Mouse (Mus musculus): ENCODE measurements around the gene Pik3r5. TPM values are rescaled to one million over a fixed set of nuclear protein-coding genes. Genes with fewer than 3 reads are reported as not detected.

Gene Pik3r5
- total and polyA plus RNA-seq, 3 experiments, result 3.5 to 9.4 (median 5.7) TPM

DNA sequence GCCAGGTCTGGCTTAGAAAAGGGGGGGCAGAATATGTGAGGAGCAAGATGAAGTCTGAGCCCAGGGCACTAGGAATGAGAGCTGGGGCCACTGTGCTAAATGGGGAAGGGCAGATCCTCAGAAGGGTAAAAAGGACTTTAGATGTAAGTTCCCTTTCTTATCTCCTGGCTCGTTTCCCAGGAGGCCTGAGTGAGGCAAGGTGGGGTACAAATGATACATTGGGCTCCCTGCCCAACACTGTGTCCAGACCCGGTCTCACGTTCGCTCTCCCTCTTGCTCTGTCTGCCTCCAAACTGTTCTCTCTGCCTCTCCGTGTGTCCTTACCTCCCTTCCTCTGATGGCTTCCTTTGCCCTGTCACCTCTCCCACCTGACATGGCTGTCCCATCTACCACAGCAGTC lies 61.8 kb downstream of the Pik3r5 start:
- no peaks in the 10 kb centered on the region for H3K9me3 ChIP-seq (replicated peaks; ENCODE audit: low read length)
- in situ Hi-C loops (cut with MboI; ENCODE audit: low pct_ligation_motif_present, low pct_unique_long_range_greater_than_20kb, low sequenced_read_pairs) (no loop called here), dilution Hi-C loops (cut with MboI; ENCODE audit: extremely low pct_ligation_motif_present, extremely low pct_unique_long_range_greater_than_20kb, low sequenced_read_pairs) (no loop called here)
- no peak overlapping the region for H3K9ac ChIP-seq (ENCODE audit: insufficient read depth, low read depth)
- no peak overlapping the region for H3K4me2 ChIP-seq (ENCODE audit: insufficient read depth, low read depth, poor library complexity, severe bottlenecking)
- H3K27ac ChIP-seq (ENCODE audit: insufficient read depth, low read depth), result no peak overlapping the region
- H3K79me2 ChIP-seq (replicated peaks; ENCODE audit: control insufficient read depth, extremely low read depth, insufficient read depth, poor library complexity, severe bottlenecking), result no peaks in the 10 kb centered on the region
- no peak for DNase-seq (ENCODE audit: extremely low read depth)
- no peaks in the 10 kb centered on the region for H3K27me3 ChIP-seq (replicated peaks)
- TF ChIP-seq POLR2AphosphoS2 (IDR thresholded peaks at IDR 0.05; ENCODE audit: low read depth, low read length) (no peak), TCF12 (IDR thresholded peaks at IDR 0.05; ENCODE audit: low read depth, low read length) (no peak)
- peaks cover 0 to 49% of the 10 kb centered on the region in 2 experiments for H3K36me3 ChIP-seq (replicated peaks in 1 of 2; ENCODE audit: control insufficient read depth in 1 of 2, insufficient read depth in 1 of 2, low read length in 1 of 2)
- peaks cover 16 to 64% of the 10 kb centered on the region in 2 experiments for H3K4me1 ChIP-seq (ENCODE audit: control insufficient read depth in 1 of 2, insufficient read depth in 2 of 2)
- H3K4me3 ChIP-seq (replicated peaks in 1 of 3; ENCODE audit: low read depth in 2 of 3, low read length in 2 of 3, poor library complexity in 1 of 3), result no peak overlapping the region

GRCm38 (mm10) chr11:68497081-68497480 lies 65.2 kb downstream of the Pik3r5 start:
- 0 out of 2 replicates have a peak overlapping the region, but pooled peaks have one; percentile 10 for H3K9ac ChIP-seq (ENCODE audit: insufficient read depth, low read depth)
- peaks cover 3% of the 10 kb centered on the region for H3K9me3 ChIP-seq (replicated peaks; ENCODE audit: low read length)
- H3K79me2 ChIP-seq (replicated peaks; ENCODE audit: control insufficient read depth, extremely low read depth, insufficient read depth, poor library complexity, severe bottlenecking), result no peaks in the 10 kb centered on the region
- peak overlapping the region; percentile 21 for H3K27ac ChIP-seq (ENCODE audit: insufficient read depth, low read depth)
- dilution Hi-C loops (cut with MboI; ENCODE audit: extremely low pct_ligation_motif_present, extremely low pct_unique_long_range_greater_than_20kb, low sequenced_read_pairs) (no loop called here), in situ Hi-C loops (cut with MboI; ENCODE audit: low pct_ligation_motif_present, low pct_unique_long_range_greater_than_20kb, low sequenced_read_pairs) (no loop called here)
- no peaks in the 10 kb centered on the region for H3K27me3 ChIP-seq (replicated peaks)
- no peak overlapping the region for H3K4me2 ChIP-seq (ENCODE audit: insufficient read depth, low read depth, poor library complexity, severe bottlenecking)
- H3K36me3 ChIP-seq (replicated peaks in 1 of 2; ENCODE audit: control insufficient read depth in 1 of 2, insufficient read depth in 1 of 2, low read length in 1 of 2), result peaks cover 0 to 35% of the 10 kb centered on the region in 2 experiments
- H3K4me3 ChIP-seq (replicated peaks in 1 of 3; ENCODE audit: low read depth in 2 of 3, low read length in 2 of 3, poor library complexity in 1 of 3), result peak overlapping the region in 1 of 3 experiments; percentile 22
- H3K4me1 ChIP-seq (ENCODE audit: control insufficient read depth in 1 of 2, insufficient read depth in 2 of 2), result peaks cover 41 to 77% of the 10 kb centered on the region in 2 experiments
- 0 out of 2 replicates have a peak, but pooled peaks have one; percentile 51 for TF ChIP-seq MYC (IDR thresholded peaks at IDR 0.05; ENCODE audit: low read depth, low read length)
- TF ChIP-seq ELF1 (IDR thresholded peaks at IDR 0.05; ENCODE audit: low read depth, low read length), result 0 out of 2 replicates have a peak, but pooled peaks have one; percentile 17
- no peak for TF ChIP-seq JUN (IDR thresholded peaks at IDR 0.05; ENCODE audit: insufficient read depth, low read depth, low read length)
- TF ChIP-seq SMC3 (IDR thresholded peaks at IDR 0.05; ENCODE audit: low read depth, low read length), result no peak
- TF ChIP-seq IRF4 (IDR thresholded peaks at IDR 0.05; ENCODE audit: low read depth, low read length), result peak; percentile 58; the same call in 1 of the 2 replicates
- peak; percentile 35; the same call in 1 of the 2 replicates for TF ChIP-seq POLR2A (IDR thresholded peaks at IDR 0.05; ENCODE audit: low read depth, low read length)
- no peak for TF ChIP-seq CHD2 (IDR thresholded peaks at IDR 0.05; ENCODE audit: low read length)
- no peak for DNase-seq (ENCODE audit: extremely low read depth)

DNA sequence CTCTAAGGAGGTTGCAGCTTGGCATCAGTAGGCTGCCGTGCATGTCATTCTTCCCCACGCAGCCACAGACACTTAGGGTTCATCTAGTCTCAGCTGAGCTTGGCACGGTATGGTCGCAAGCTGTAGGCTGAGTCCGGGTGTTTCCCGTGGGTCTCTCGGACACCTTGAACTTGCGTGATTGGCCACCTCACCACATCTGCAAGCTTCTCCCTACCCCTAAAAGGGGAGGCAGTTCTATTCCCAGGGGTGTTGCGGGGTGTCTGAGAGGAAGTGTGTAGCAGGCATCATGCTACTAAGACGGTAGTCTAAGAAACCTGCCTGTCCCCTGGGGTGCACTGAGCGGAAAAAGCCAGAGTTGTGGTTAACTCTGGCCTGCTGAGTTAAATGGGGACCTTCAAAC lies 66.6 kb downstream of the Pik3r5 start:
- Histone ChIP-seq H3K4me3 (replicated peaks in 1 of 3; ENCODE audit: low read depth in 2 of 3, low read length in 2 of 3, poor library complexity in 1 of 3) (peak overlapping the region; percentile 4 to 49 (median 35)), H3K4me1 (ENCODE audit: control insufficient read depth in 1 of 2, insufficient read depth in 2 of 2) (peaks cover 43 to 82% of the 10 kb centered on the region in 2 experiments), H3K9me3 (replicated peaks; ENCODE audit: low read length) (peaks cover 3% of the 10 kb centered on the region), H3K36me3 (replicated peaks in 1 of 2; ENCODE audit: control insufficient read depth in 1 of 2, insufficient read depth in 1 of 2, low read length in 1 of 2) (peaks cover 0 to 21% of the 10 kb centered on the region in 2 experiments), H3K27me3 (replicated peaks) (no peaks in the 10 kb centered on the region), H3K79me2 (replicated peaks; ENCODE audit: control insufficient read depth, extremely low read depth, insufficient read depth, poor library complexity, severe bottlenecking) (peaks cover 3% of the 10 kb centered on the region), H3K27ac (ENCODE audit: insufficient read depth, low read depth) (peak overlapping the region; percentile 87), H3K9ac (ENCODE audit: insufficient read depth, low read depth) (no peak overlapping the region), H3K4me2 (ENCODE audit: insufficient read depth, low read depth, poor library complexity, severe bottlenecking) (peak overlapping the region; percentile 47)
- in situ Hi-C loops (cut with MboI; ENCODE audit: low pct_ligation_motif_present, low pct_unique_long_range_greater_than_20kb, low sequenced_read_pairs), result no loop called here
- DNase-seq (ENCODE audit: extremely low read depth), result peak; percentile 100
- dilution Hi-C loops (cut with MboI; ENCODE audit: extremely low pct_ligation_motif_present, extremely low pct_unique_long_range_greater_than_20kb, low sequenced_read_pairs), result no loop called here
- peak; percentile 61; the same call in 1 of the 2 replicates for TF ChIP-seq TBP (conservative IDR thresholded peaks at IDR 0.05; ENCODE audit: low read depth, low read length)
- no peak for TF ChIP-seq USF2 (conservative IDR thresholded peaks at IDR 0.05; ENCODE audit: low read depth, low read length)
- no peak for TF ChIP-seq ZKSCAN1 (IDR thresholded peaks at IDR 0.05; ENCODE audit: borderline replicate concordance, low read depth, low read length)
- TF ChIP-seq E2F4 (IDR thresholded peaks at IDR 0.05; ENCODE audit: insufficient replicate concordance, low read depth, low read length), result peak; percentile 50; the same call in 1 of the 2 replicates
- peak; percentile 99 for TF ChIP-seq TCF12 (IDR thresholded peaks at IDR 0.05; ENCODE audit: low read depth, low read length)
- TF ChIP-seq ZNF384 (IDR thresholded peaks at IDR 0.05; ENCODE audit: low read depth, low read length), result peak; percentile 63; the same call in 1 of the 2 replicates
- TF ChIP-seq MYC (IDR thresholded peaks at IDR 0.05; ENCODE audit: low read depth, low read length), result peak; percentile 68; the same call in 1 of the 2 replicates
- TF ChIP-seq POLR2A (IDR thresholded peaks at IDR 0.05; ENCODE audit: low read depth, low read length), result peak; percentile 67
- no peak; the same call in 1 of the 2 replicates for TF ChIP-seq SMC3 (IDR thresholded peaks at IDR 0.05; ENCODE audit: low read depth, low read length)
- no peak for TF ChIP-seq UBTF (IDR thresholded peaks at IDR 0.05; ENCODE audit: low read depth, low read length)
- 0 out of 2 replicates have a peak, but pooled peaks have one; percentile 33 for TF ChIP-seq HCFC1 (IDR thresholded peaks at IDR 0.05; ENCODE audit: low read depth, low read length)
- peak; percentile 66; the same call in 1 of the 2 replicates for TF ChIP-seq JUN (IDR thresholded peaks at IDR 0.05; ENCODE audit: insufficient read depth, low read depth, low read length)
- TF ChIP-seq ZMIZ1 (IDR thresholded peaks at IDR 0.05; ENCODE audit: low read depth, low read length), result peak; percentile 72
- no peak for TF ChIP-seq GABPA (IDR thresholded peaks at IDR 0.05; ENCODE audit: insufficient replicate concordance, low read depth, low read length)
- peak; percentile 23; the same call in 1 of the 2 replicates for TF ChIP-seq JUND (conservative IDR thresholded peaks at IDR 0.05; ENCODE audit: low read depth, low read length)
- peak; percentile 94 for TF ChIP-seq IRF4 (IDR thresholded peaks at IDR 0.05; ENCODE audit: low read depth, low read length)
- TF ChIP-seq NRF1 (IDR thresholded peaks at IDR 0.05; ENCODE audit: low read depth, low read length), result peak; percentile 50
- TF ChIP-seq CHD2 (IDR thresholded peaks at IDR 0.05; ENCODE audit: low read length), result peak; percentile 89; the same call in 1 of the 2 replicates
- no peak for TF ChIP-seq POLR2AphosphoS2 (IDR thresholded peaks at IDR 0.05; ENCODE audit: low read depth, low read length)
- TF ChIP-seq BHLHE40 (IDR thresholded peaks at IDR 0.05; ENCODE audit: low read depth, low read length), result peak; percentile 91
- peak; percentile 51; the same call in 1 of the 2 replicates for TF ChIP-seq ELF1 (IDR thresholded peaks at IDR 0.05; ENCODE audit: low read depth, low read length)
- TF ChIP-seq CHD1 (IDR thresholded peaks at IDR 0.05; ENCODE audit: low read depth, low read length), result peak; percentile 25; the same call in 1 of the 2 replicates

Data from CH12.LX (cell line).